Mouse (Mus musculus) adrenal gland, adult 18-20 months (tissue): ENCODE measurements around the gene Tub. TPM values are rescaled to one million over a fixed set of nuclear protein-coding genes. Genes with fewer than 3 reads are reported as not detected.

Source experiments
- DNase-seq, 2 experiments: peaks; one replicate each; pipeline ENCODE4 v3.0.0; 2021 to 2022; ENCODE audit warnings: low spot score in 2 of 2
- long read RNA-seq, 2 experiments: library from polyadenylated mRNA; stranded (forward); transcript quantifications; one replicate each; pipeline ENCODE4 v2.0.0; 2021
- total RNA-seq, 2 experiments: library from RNA; stranded (reverse); gene quantifications; 1 replicate in 1 of 2; 2 replicates in 1 of 2; pipeline ENCODE4 v1.2.3; 2021

The Tub gene
- 10 to 100 TPM; 32.5 to 37.9 TPM for total RNA-seq
- long read RNA-seq, experiment 1, full-length matches to known transcripts = 12 of 15 reads
- long read RNA-seq, experiment 1, partial matches to known transcripts = 1 of 15 reads
- long read RNA-seq, experiment 1, other reads (novel, unspliced or antisense) = 2 of 15 reads
- long read RNA-seq, experiment 2, full-length matches to known transcripts = 4 of 21 reads
- long read RNA-seq, experiment 2, partial matches to known transcripts = 17 of 21 reads
- long read RNA-seq, experiment 2, other reads (novel, unspliced or antisense) = 0 of 21 reads

DNA sequence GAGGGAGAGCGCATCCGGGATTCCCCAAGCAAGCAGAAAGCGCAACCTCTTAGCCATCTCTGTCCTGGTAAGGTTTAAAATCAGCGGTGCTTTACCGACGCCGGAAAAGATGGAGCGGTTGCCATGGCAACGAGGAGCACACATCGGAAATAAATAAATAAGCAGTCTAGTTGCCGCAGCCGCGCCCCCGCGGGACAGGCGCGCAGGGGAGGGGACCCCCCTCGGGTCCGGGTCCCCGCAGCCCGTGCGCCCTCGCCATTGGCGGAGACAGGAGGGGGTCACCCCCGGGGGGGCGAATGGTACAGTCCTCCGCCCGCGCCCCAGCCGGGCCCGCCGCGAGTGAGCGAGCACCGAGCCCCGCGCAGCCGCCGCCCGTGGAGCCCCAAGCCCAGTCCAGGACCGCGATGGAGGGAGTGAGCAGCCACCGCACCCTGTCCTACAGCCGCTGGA is at the start of gene Tub:
Gene Tub (plus strand): TSS at position 27 of the 450 bp plus-strand sequence.
- peak in 1 of 2 experiments; percentile 39 for DNase-seq

DNA sequence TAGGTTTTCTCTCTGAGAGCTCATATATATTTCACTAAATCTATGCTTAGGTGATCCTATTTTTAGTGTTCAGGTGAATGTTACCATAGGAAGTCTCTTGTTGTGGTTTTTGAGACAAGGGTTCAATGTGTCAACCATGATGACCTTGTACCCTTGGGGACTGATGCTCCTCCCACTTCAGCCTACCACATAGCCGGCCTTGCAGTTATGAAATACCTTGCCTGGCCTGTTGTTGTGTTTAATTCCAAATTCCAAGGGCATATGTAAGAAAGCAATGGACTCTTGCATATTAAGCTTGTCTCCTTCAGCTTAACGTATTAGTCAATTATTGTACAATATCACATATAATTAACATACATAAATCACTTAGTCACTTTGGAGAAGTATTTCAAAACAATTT is 46.2 kb upstream of the Tub start:
- no peak for DNase-seq

DNA sequence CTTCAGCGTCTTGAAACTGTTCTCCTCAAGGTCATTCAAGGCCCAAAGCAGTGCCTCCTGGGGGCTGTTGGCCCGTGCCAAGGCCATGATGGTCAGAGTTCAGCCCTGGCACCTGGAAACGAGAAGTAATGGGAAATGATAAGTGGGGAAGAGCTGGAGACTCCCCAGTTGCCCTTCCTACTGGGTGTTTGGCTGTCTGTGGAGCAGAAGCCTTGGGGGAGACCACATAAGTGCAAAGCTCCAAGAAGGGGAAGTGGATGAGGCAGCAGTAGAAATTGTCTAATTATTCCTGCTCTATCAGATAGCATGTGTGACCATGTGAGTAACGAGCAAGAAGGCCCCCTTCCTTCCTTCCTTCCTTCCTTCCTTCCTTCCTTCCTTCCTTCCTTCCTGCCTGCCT is 23.1 kb upstream of the Tub start:
- DNase-seq = no peak

DNA sequence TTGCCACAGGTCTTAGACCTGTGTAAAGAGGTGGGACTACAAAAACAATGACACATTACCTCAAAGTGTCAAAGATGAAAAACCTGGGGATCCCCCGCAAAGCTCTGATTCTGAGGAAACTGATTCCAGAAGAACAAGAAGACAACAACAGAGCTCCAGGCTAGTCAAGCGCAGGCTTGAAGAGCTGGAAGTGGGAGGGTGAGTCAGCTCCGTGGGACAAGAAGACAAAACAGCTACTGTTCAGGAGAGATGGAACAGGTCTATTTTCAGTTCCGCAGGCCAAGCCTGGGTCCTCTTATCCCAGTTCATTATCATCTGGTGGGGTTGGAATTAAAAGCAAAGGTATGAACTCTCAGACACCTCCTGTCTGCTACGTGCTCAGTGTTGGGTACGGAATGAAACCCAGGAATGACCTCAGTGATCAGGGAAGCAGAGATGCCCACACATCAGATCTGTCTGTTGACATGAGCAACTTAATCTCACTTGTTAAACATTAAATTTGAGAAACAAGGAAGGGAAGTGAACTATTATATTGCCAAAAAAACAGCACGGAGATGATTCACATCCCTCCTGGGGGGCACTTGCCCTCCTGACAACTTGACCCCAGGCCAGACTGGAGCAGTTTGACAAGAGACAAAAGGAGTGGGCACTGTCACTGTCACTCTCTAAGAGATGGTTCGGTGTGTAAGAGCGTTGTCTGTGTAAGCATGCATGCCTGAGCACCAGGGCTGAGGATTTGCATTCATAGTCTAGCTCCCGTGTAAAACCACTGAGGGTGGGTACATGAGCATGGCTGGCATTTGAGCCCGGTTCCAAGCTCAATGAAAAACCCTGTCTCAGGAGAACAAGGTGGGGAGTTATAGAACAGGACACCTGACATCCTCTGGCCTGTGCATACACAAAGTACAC is 21.6 kb upstream of the Tub start:
- no peak for DNase-seq

DNA sequence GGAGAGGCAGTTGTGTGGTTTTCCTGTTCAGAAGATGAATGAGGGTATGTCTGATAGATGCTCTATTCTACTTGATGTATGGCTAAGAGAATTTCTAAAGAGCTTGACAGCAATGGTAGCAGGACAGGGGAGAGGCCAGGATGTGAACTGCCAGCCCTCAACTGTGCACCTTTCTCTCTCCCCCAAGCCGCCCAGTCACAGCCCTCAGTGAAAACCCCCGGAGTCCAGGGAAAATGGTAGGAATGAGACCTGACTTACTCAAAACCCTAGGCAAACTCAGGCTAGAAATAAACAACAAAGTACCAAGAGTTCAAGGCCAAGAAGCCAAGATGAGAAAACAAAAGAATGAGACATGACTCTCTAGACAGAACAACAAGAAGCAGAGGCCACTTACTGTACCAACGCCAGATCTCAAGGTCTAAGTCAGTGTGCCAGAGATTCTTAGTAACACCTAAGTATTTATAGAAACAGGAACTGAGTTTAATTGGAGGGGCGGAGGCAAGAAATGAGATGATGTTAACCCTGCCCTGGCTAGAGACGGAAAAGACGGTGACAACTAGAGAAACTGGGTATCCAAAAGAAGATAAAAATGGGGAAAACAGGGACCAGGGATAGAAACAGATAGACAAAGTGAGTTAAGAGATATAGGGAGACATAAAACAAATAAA is 20.3 kb upstream of the Tub start, which contains the start of gene Nlrp10:
Gene Nlrp10 (minus strand): TSS at position 453 of the 668 bp plus-strand sequence.
- no peak for DNase-seq

DNA sequence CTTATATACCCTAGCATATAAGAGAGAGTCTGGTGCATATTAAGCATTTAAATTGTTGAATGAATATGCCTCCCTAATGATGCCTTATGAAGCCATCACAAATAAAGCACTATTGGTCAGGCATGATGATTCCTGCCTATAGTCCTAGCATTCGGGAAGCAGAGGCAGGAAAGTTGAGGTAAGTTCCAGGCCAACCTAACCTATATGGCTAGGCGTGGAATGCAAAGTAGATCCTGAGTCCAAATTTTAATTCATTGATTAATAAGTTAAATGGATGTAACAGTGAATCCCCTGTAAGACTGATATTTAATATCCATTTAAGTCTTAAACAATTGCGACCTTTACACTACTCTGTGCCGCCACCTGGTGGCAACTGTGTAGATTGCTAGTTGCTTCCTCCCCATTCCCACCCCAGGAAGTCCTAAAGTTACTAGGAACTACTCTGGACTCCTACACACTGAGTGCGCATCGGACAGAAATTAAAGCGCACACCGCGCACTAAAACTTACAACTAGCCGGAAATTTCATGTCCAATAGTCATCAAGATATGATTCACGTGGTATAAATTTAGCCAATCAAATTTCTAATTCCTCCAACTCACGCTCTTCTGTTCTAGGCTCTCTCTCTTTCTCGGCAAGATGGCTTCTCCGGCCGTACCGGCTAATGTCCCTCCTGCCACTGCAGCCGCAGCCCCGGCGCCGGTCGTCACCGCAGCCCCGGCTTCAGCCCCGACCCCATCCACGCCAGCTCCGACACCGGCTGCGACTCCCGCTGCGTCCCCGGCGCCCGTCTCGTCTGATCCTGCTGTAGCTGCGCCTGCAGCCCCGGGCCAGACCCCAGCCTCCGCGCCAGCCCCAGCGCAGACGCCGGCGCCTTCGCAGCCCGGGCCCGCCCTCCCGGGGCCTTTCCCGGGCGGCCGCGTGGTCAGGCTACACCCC is 16.1 kb upstream of the Tub start, which contains the start of gene Eif3f:
Gene Eif3f (plus strand): TSS at position 624 of the 938 bp plus-strand sequence.
- peak; percentile 88 to 94 for DNase-seq

DNA sequence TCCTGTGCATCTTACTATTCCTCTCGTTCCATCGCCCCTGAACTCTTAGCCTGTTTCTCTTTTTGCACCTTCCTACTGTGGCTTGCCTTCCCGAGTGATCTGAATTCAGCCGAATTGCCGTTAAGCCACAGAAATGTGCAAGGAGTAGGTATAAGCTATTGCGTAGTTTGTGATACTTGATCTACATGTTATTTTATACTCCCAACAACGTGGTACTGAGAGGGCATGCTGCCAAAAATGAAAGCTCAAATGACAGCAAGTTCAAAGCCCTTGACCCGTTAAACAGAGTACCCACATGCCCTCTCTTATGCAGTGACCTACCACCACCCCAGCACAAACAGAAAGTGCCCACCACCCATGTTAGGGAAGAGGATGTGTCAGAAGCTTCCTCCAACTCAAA is 15.3 kb upstream of the Tub start:
- no peak for DNase-seq

DNA sequence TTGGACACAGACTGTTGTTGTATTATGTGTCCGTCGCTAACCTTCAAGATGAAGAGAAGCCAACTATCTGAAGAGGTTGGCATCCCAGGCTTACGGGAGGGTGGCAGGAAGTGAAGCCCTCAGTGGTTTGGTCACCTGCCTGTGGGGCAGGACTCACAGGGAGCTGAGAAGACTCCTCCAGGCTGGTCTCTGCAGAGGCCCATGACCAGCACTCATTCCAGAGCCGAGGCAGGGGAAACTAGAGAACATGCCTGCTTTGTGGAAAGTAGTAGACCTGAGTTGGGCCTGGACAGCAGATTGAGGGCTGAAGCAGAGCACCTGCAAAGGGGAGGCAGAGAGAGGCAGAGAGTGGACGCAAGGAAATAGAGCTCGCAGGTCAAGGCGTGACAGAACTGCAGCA is 14.7 kb upstream of the Tub start:
- DNase-seq = no peak

DNA sequence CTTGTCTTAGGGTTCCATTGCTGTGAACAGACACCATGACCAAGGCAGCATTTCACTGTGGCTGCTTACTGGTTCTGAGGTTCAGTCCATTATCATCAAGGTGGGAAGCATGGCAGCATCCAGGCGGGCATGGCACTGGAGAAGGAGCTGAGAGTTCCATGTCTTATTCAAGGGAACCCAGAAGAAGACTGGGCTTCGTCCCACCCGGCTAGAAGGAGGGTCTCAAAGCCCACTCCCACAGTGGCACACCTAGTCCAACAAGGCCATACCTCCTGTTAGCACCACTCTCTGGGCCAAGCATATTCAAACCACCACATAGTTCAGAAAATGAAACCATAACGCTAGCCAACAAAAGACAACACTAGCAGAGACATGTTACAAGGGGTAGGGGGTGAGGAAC is 13.5 kb upstream of the Tub start:
- no peak for DNase-seq

DNA sequence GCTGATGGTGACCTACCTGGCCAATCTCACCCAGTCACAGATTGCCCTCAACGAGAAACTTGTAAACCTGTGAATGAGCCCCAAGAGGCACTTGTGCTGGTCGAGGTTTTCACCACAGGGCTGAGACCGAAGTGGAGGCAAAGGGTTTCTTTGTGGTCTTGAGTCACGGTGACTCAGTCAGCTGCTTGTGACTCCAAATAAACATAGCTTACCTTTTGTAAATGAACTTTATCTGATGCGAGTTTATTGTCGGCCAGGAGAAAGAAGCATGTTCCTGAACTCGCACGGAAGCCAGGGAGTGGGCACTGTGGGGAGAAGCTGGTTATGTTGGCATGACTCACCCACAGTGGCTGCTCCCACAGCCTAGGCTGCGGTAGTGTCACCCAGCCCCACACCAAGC is 8.7 kb upstream of the Tub start:
- DNase-seq = no peak

DNA sequence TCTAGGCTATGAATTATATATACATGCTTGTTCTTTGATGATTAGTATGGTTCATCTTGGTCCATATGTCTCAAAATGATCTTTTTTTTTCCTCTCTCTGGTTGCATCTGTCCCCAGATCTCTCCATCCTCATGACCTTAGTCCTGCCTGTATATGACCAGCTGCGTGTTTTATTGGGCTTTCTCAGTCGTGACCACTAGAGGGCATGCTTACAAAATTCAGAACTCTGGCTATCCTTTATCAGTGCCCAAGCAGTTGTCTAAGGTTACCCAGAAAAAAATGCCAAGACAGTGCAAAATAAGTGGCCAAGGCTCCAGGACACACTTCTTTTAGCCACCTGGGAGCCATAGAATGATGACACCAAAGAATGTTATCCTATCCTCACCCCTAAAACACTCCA is 6.1 kb upstream of the Tub start:
- DNase-seq = peak in 1 of 2 experiments; percentile 31

DNA sequence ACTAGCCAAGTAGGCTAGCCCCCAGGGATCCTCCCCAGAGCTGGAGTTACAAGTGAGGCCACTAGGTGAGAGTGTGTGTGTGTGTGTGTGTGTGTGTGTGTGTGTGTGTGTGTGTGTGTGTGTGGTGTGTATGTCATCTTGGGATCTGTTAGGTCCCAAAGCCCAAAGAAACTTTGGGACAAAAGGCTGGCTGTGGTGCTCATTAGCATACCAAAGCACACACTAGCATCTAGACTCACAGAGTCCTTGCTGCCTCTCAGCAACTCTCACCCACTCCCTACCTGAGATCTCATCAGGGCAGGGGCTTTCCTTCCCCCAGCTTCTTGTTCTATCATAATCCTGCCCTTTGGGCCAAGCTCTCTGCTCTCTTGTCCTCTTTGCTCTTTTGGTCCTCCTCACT is 1.5 kb upstream of the Tub start:
- no peak for DNase-seq

DNA sequence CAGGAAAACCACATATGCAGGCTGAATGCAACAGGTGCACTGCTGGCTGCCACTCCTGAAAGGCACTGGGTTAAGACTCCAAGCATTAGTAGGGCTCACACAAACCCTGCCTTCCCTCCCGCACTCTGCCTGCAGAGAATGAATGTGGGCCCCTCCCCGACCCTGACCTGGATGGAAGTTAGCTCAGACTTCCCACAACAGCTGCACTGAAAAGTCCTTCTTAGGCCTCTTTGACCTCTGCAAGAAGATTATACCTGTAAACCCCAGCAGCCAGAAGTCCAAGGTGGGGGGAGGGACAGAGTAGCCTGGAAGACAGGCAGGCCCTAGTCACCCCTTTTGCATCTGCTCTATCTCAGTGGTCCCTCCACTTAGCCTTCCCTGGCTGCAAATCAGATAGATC is 837 bp upstream of the Tub start:
- no peak for DNase-seq

DNA sequence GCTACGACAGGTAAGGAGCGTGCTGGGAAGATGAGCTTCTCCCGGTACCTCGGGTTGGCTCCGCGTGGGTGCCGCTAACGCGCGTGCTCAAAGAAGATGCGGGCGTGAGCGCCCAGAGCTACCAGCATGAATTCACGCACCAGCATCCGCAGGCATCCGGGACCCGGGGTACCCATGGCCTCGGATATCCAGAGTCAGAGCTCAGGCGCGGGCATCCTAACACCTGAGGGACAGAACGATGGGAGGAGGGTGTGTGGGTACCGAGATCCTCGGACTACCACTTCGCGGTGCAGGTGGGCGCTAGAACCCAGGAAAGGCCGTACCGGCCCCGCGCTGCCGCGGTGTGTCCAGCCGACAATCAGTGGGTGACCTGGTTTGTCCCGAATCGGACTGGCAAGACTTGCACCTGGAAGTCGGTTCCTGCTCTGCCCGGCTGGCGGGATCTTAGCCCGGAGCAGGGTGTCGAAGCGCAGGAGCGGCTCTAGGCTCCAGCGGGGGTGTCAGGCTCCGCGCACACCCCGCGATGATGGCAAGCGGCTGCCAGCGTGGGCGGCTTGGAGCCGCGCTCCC is 709 bp downstream of the Tub start:
- DNase-seq = peak in 1 of 2 experiments; percentile 23

DNA sequence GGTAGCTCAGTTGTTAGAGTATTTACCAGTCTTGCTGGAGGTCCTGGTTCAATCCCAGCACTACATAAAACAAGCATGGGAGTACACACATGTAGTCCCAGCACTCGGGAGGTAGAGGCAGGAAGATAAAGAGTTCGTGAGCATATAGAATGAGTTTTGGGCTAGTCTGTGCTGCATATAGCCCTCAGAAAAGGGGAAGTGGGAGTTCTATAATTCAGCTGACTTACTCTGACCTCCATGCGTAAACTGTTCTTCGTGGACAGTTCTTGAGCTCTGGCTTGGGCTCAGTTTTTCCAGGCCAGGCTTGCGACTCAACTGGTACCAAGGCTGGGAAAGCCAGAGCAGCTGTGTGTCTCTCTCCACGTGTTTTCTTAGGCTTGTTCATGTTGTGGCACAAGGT is 2.7 kb downstream of the Tub start:
- DNase-seq = no peak

DNA sequence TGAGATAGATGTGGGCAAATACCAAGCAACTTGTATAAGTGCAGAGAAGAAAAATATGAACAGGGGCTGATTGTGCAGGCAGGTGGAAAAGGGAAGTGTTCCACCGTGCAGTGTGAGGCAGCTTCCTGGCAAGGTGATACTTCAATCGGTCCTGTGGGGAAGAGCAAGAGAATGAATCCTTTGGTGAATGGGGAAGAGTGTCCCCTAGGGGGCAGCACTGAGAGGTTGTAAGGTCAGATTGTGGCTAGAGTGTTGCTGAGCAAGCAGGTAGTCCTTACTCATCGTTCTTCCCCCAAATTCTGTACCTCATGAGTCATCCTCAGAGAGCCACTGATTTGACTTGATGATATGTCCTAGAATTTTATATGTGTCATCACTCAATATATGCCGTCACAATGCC is 4.0 kb downstream of the Tub start:
- peak; percentile 41 to 58 for DNase-seq

DNA sequence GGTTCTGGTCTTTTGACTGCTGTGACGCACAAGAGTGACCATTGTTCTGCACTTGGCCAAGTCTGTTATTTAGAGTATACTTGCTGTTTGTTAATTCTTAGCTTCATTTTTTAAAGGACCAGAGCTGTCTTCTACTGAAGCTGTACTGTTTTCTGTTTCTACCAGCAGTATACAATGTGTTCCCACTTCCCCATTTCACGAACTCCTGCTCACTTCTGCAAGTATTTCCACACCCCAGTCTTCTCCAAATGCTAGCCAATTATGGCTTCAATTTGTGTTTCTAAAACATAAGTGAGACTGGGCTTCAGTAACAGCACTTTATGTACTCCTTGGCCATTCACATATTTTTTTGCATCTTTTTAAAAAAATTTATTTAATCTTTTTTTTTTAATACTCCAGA is 7.6 kb downstream of the Tub start:
- DNase-seq = no peak

DNA sequence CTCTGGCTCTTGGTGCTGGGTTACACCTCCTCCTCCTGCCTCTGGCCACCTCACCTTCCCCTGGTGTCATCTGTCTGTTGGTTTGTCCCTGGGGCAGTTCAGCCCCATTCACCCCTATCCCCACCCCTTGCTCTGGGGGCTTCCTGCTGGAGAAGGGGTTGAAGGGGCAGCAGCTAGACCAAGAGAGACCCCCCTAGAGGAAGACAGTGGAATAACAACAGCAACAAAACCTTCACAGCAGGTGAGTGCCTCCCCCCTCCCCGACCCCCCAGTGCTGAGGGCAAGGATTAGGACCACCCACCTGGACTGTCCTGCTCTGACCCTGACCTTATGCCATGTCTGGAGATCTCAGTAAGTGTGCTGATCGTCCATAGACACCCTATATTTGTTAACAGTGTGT is 15.8 kb downstream of the Tub start:
- no peak for DNase-seq

DNA sequence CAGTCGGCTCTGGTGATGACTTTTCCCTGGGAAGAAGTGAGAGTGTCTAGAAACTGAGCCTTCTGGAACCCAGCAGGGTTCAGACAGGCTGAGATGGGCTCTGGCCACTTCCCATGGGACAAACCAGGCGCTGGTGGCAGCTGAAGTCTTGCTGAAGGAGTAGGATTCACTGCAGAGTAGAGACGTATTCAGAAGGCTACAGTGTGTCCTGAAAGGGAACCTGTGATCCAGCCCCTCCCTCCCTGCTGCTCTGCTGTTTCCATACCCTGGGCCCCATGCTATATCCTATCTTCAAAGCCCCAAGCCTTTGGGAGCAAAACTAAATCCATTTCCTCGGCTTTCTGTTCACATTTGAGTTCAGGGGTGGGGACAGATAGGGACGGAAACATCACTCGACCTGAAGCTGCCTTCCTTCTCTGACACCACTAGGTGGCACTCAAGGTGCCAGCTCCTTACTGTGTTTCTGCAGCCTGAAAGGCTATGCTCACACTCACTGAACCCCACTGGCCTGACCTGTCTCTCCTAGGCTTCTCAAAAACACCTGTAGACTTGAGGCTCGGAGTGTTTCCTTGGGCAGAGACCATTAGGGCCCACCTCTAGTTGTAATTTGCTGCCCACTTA is 16.7 kb downstream of the Tub start:
- peak in 1 of 2 experiments; percentile 51 for DNase-seq

DNA sequence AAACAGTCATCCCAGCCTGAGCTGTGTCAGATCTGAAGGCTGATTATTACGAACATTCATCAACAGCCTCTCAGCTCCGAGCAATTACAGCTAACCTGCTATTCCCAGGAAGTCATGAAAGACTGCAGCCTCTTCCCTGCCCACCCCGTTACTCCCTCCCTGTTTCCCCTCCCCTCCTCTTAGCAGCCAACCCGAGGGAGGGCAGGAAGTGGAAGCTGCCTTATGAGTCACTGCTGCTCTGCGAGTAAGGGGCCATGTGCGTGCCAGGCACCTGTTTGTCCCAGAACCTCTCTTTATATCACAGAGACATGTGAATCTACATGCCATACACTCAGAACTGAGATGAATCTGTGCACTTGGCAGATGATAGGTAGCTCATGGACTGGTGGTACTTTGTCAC is 18.1 kb downstream of the Tub start:
- no peak for DNase-seq
